Mouse (Mus musculus) small intestine, adult 2 months (tissue): ENCODE measurements around the gene Platr17. TPM values are rescaled to one million over a fixed set of nuclear protein-coding genes. Genes with fewer than 3 reads are reported as not detected.
"Not testable (repeated sequence)": the region's sequence is repeated elsewhere in the genome, so short reads cannot be mapped to it uniquely, and the experiment has no call there.

Source experiments
- H3K27ac ChIP-seq: fragments of 200-500 bp; 2 replicates; pipeline ENCODE4 v1.5.1; 2012; ENCODE audit warnings: low read depth, low read length, control low read depth, inconsistent platforms; ENCODE audit not compliant: insufficient read depth
- H3K27me3 ChIP-seq: fragments of 200-500 bp; 2 replicates; pipeline ENCODE4 v1.6.1; 2012; ENCODE audit warnings: mild to moderate bottlenecking, moderate library complexity, low read length, inconsistent platforms; ENCODE audit not compliant: control insufficient read depth, insufficient read depth
- H3K36me3 ChIP-seq: fragments of 200-500 bp; 2 replicates; pipeline ENCODE4 v1.6.1; 2012; ENCODE audit warnings: mild to moderate bottlenecking, low read length, control low read depth, inconsistent platforms; ENCODE audit not compliant: control insufficient read depth, insufficient read depth
- H3K4me1 ChIP-seq: fragments of 200-500 bp; 2 replicates; pipeline ENCODE4 v1.6.1; 2012; ENCODE audit warnings: low read length, inconsistent platforms, mixed read lengths; ENCODE audit not compliant: control insufficient read depth, insufficient read depth, insufficient read length
- H3K4me3 ChIP-seq: fragments of 200-500 bp; 2 replicates; pipeline ENCODE4 v1.5.1; 2012; ENCODE audit warnings: low read depth, mild to moderate bottlenecking, control low read depth, inconsistent platforms, low read length, moderate library complexity
- CTCF ChIP-seq: fragments of 200-500 bp; IDR thresholded peaks from 2 replicates; pipeline ENCODE4 v1.5.1; 2012; ENCODE audit warnings: low read depth, mild to moderate bottlenecking, control low read depth, inconsistent platforms, low read length, moderate library complexity, mixed read lengths; ENCODE audit not compliant: insufficient replicate concordance, insufficient read length; ENCODE audit errors: extremely low read depth
- POLR2A ChIP-seq: fragments of 200-500 bp; IDR thresholded peaks from 2 replicates; pipeline ENCODE4 v1.6.1; 2012; ENCODE audit warnings: low read depth, mild to moderate bottlenecking, control low read depth, inconsistent platforms, low read length, moderate library complexity
- WGBS: fragments of 180-500 bp; shearing (Covaris S2); methylation state at CpG from one replicate; pipeline ENCODE4 v1.1.7; 2018; 5-methylcytosine and 5-hydroxymethylcytosine counted together
- polyA plus RNA-seq: library from polyadenylated mRNA; depleted of rRNA; stranded (reverse); fragments of >200 nt; gene quantifications from 2 replicates; pipeline ENCODE4 v1.2.3, GENCODE M21; 2012

The Platr17 gene
- polyA plus RNA-seq, 1 experiment, result not detected

DNA sequence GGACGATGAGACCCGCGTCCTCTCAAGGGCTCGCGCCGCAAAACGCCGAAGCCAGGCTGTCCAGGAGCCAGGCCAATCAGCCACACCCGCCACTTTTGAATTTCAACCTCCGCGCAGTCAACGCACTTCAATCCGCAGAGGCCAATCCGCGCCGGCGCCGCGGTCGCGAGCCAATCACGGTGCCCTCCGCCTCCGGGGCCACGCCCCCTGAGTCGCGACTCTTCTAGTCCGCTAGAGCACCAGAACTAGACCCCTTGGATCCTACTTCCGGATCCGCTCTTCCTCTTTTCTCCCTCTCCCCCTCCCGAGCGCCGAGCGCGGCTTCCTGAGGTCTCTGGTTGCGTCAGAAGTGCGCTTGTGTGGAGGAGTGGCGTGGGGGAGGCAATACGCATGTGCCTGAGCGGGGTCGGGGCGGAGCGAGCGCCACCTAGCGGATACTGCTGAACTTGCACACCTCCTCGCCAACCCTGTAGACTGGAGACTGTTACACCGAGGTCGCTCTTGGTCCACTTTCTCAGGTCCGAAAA lies 14.3 kb upstream of the Platr17 start, which contains the start of gene Kifc1:
TSS of gene Kifc1 (minus strand) at position 129 of the 527 bp plus-strand sequence.
- H3K4me3 ChIP-seq, result peak within 1 kb of the TSS; percentile 67
- no peaks in the 10 kb centered on the region for H3K36me3 ChIP-seq
- H3K27me3 ChIP-seq, result no peaks in the 10 kb centered on the region
- H3K27ac ChIP-seq, result no peak within 1 kb of the TSS
- TF ChIP-seq POLR2A, result 0 out of 2 replicates have a peak, but pooled peaks have one; percentile 9
- TF ChIP-seq CTCF, result peak; percentile 99
- no peaks in the 10 kb centered on the region; the same call in 1 of the 2 replicates for H3K4me1 ChIP-seq
- under 1% methylated on average over 49 of the region's 49 CpGs for WGBS

DNA sequence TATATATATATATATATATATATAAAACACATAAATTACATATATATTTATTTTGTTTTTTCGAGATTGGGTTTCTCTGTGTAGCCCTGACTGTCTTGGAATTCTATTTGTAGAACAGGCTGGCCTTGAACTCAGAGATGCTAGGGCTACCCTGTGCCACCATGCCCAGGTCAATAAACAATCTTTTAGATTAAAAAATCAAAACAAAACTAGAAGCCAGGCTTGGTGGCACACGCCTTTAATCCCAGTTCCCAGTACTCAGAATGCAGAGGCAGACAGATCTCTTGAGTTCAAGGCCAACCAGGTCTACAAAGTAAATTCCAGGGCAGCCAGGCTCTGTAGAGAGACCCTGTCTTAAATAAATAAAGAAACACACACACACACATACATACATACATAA lies 13.6 kb upstream of the Platr17 start:
- no peaks in the 10 kb centered on the region for H3K36me3 ChIP-seq
- TF ChIP-seq CTCF (no peak), POLR2A (no peak)
- no peak overlapping the region for H3K4me3 ChIP-seq
- no peaks in the 10 kb centered on the region for H3K27me3 ChIP-seq
- 55% methylated on average over 2 of the region's 2 CpGs for WGBS
- H3K27ac ChIP-seq, result no peak overlapping the region
- H3K4me1 ChIP-seq, result no peaks in the 10 kb centered on the region; the same call in 1 of the 2 replicates

DNA sequence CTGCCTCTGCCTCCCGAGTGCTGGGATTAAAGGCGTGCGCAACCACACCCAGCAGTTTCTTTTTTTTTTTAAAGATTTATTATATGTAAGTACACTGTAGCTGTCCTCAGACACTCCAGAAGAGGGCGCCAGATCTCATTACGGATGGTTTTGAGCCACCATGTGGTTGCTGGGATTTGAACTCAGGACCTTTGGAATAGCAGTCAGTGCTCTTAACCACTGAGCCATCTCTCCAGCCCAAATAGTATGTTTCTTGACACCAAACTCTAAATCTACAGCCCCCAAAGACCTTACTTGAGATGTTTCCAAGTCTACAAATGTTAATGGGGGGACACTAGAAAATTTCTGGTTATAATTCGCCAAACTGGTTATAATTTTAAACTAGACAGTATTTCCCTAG lies 13.0 kb upstream of the Platr17 start:
- not testable (repeated sequence) for H3K27ac ChIP-seq, H3K36me3 ChIP-seq, H3K27me3 ChIP-seq, H3K4me1 ChIP-seq, H3K4me3 ChIP-seq
- WGBS, result 55% methylated on average over 6 of the region's 6 CpGs
- TF ChIP-seq CTCF, result peak; percentile 7; the same call in 1 of the 2 replicates

DNA sequence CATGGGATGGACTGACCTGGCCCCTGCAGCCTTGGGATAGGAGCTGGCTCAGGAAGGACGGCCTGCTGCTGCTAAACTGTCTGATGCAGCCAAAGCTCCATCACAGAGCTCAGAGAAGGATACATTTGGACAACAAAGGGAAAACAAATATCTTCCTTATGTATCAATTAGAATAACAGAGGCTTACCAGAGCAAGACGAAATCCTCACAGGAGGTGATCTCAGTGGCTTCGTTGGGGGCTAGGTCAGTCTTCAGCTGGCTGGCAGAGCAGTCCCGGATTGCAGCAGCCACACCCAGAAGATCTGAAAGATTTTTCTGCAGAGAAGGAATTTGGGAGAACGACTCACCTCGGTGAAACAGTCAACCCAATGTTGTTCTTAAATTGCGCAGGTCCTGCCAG lies 12.5 kb upstream of the Platr17 start:
- Histone ChIP-seq H3K4me1 (no peaks in the 10 kb centered on the region; the same call in 1 of the 2 replicates), H3K27me3 (no peaks in the 10 kb centered on the region), H3K4me3 (no peak overlapping the region), H3K27ac (no peak overlapping the region), H3K36me3 (no peaks in the 10 kb centered on the region)
- TF ChIP-seq CTCF (no peak), POLR2A (no peak)
- 34% methylated on average over 7 of the region's 7 CpGs for WGBS

DNA sequence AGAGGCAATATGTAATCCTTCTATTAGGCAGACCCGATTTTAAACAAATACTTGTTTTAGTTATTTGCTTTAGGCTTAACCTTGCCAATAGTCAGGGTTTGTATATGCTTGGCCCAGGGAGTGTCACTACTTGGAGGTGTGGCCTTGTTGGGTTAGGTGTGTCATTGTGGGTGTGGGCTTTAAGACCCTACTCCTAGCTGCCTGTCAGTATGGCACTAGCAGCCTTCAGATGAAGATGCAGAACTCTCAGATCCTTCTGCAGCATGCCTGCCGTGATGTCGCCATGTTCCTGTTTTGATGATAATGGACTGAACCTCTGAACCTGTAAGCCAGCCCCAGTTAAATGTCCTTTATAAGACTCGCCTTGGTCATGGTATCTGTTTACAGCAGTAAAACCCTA lies 11.9 kb upstream of the Platr17 start:
- not testable (repeated sequence) for H3K27ac ChIP-seq, H3K27me3 ChIP-seq, H3K36me3 ChIP-seq, H3K4me1 ChIP-seq, H3K4me3 ChIP-seq
- WGBS, result 64% methylated on average over 4 of the region's 4 CpGs

DNA sequence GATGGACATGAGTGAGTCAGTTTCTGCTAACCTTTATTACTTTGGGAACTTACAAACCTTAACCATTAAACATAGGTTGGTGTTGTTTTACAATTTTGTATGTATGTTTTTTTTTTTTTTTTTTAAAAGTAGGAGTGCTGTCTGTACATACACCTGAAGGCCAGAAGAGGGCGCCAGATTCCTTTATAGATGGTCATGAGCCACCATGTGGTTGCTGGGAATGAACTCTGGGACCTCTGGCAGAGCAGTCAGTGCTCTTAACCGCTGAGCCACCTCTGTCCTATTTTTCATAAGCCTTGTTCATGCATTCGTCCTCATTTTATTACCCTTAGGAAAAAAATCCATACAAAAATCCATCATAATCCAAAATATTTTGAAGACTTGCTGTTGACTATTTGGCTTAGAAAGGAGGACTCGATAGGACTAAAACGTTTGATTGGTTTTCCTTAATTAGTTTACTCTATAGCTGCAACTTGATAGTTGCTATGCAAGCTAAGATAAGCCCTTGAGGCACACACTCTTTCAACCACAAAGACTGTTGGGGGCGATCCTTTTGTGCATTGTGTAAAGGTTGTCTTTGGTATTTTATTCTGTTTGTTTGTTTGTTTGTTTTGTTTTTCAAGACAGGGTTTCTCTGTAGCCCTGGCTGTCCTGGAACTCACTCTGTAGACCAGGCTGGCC lies 7.7 kb upstream of the Platr17 start:
- Histone ChIP-seq H3K27me3 (no peaks in the 10 kb centered on the region), H3K36me3 (no peaks in the 10 kb centered on the region), H3K4me3 (no peak overlapping the region), H3K4me1 (no peaks in the 10 kb centered on the region), H3K27ac (no peak overlapping the region)
- 14% methylated on average over 6 of the region's 6 CpGs for WGBS
- no peak for TF ChIP-seq POLR2A
- peak; percentile 58; the same call in 1 of the 2 replicates for TF ChIP-seq CTCF

DNA sequence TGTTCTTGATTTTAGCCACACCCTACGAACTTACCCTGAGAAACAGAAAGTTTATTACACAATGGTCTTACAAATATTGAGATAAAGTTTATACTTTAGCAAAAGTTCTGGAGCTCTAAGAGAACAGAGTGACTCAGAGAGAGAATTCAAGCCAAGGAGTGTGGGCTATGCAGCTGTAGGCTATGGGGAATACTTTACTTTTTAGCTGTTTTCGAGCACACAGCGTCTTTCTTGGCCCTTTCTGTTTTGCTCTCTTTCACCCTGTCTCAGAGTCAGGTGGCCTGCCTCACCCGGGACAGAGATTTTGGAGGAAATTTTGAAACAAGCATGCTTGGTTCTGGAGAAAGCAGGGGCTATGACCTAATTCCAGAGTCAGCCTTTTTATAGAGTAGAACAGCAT lies 6.7 kb upstream of the Platr17 start:
- H3K27me3 ChIP-seq, H3K4me3 ChIP-seq, H3K4me1 ChIP-seq, H3K36me3 ChIP-seq, H3K27ac ChIP-seq: not testable (repeated sequence)
- 68% methylated on average over 4 of the region's 4 CpGs for WGBS

DNA sequence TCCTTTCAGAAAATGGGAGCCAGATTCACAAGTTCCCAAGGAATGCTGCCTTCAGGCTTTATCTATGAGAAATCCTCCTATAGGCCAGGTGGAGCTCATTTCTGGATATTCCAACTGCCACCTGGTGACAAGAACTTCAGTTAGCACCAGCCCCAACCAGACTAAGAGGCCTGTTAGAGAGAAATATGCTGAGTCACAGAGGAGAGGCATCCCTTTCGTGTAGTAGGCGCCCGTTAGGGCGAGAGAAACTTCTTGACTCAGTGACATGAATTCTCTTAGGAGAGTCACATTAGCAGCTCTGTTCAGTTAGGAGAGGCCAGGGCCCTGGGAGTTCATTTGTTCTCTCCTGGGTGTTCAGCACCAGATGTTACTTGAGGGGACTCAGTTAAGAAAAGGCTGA lies 5.3 kb upstream of the Platr17 start:
- TF ChIP-seq CTCF (no peak), POLR2A (no peak)
- H3K27me3 ChIP-seq, result no peaks in the 10 kb centered on the region
- no peaks in the 10 kb centered on the region for H3K36me3 ChIP-seq
- H3K4me1 ChIP-seq, result no peaks in the 10 kb centered on the region
- H3K27ac ChIP-seq, result no peak overlapping the region
- H3K4me3 ChIP-seq, result no peak overlapping the region
- 71% methylated on average over 4 of the region's 4 CpGs for WGBS
